Mouse (Mus musculus) spleen, adult 2 months (tissue): Measurements from ENCODE around the gene Sipa1l2.

Experiments used
- CTCF ChIP-seq: fragments of 200-500 bp; IDR thresholded peaks from 2 replicates; pipeline ENCODE4 v1.5.1; 2011; ENCODE audit warnings: mild to moderate bottlenecking, inconsistent platforms; ENCODE audit not compliant: insufficient read depth, insufficient read length, insufficient replicate concordance; ENCODE audit errors: extremely low read depth
- POLR2A ChIP-seq: fragments of 200-500 bp; IDR thresholded peaks from 2 replicates; pipeline ENCODE4 v1.6.1; 2011; ENCODE audit warnings: low read depth, low read length, inconsistent platforms

DNA sequence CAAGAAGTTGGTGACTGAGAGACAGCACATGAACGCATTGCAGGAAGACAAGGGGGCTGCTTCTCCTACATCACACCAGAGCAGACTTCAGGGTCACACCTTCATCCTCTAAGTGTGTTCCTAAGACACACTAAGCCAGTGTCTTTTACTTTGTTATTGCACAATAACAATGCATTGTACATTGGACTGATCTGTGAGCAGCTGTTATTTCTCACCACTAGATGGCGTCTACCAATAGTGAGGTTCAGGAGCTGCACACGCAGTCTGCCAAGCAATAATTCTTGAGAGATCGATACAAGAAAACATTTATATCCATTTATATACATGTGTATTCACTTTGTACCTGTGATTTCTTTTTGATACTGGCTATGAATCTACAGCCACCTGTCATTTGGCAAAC, 4.7 kb upstream of the Sipa1l2 start:
- TF ChIP-seq CTCF (peak; percentile 37; the same call in 1 of the 2 replicates), POLR2A (no peak)
